Mouse (Mus musculus): Measurements from ENCODE around the gene Mrpl51. TPM values are rescaled to one million over a fixed set of nuclear protein-coding genes. Genes with fewer than 3 reads are reported as not detected.
"Not testable (repeated sequence)": the region's sequence is repeated elsewhere in the genome, so short reads cannot be mapped to it uniquely, and the experiment has no call there.

Mrpl51 gene
- polyA plus RNA-seq, 1 experiment from 2014 or later = 210 TPM

- H3K4me1 ChIP-seq = peaks cover 41% of the 10 kb centered on the region
- ATAC-seq (ENCODE audit: insufficient number of reproducible peaks, low FRiP score, low TSS enrichment, low read depth) = no peak
- peak overlapping the region; percentile 72 for H3K27ac ChIP-seq
- H3K27me3 ChIP-seq = no peaks in the 10 kb centered on the region
- H3K4me3 ChIP-seq = no peak overlapping the region
- no peak overlapping the region for H3K9ac ChIP-seq
- 16% methylated on average over 22 of the region's 22 CpGs for WGBS
- no peak overlapping the region for H3K4me2 ChIP-seq
- peaks cover 58% of the 10 kb centered on the region for H3K36me3 ChIP-seq
- no peaks in the 10 kb centered on the region for H3K9me3 ChIP-seq
These were observed 30.5 kb upstream of the Mrpl51 start for GRCm38 (mm10) chr6:125160854-125161760.

GRCm38 (mm10) chr6:125161971-125162370 lies 29.6 kb upstream of the Mrpl51 start:
- H3K4me2 ChIP-seq; H3K4me3 ChIP-seq; H3K27ac ChIP-seq; ATAC-seq (ENCODE audit: insufficient number of reproducible peaks, low FRiP score, low TSS enrichment, low read depth); H3K9me3 ChIP-seq; H3K9ac ChIP-seq; H3K27me3 ChIP-seq: not testable (repeated sequence)
- Histone ChIP-seq H3K36me3 (peaks cover 52% of the 10 kb centered on the region), H3K4me1 (peaks cover 50% of the 10 kb centered on the region)
- 11% methylated on average over 4 of the region's 5 CpGs for WGBS

- H3K27ac ChIP-seq; H3K9ac ChIP-seq; H3K27me3 ChIP-seq; H3K9me3 ChIP-seq; ATAC-seq (ENCODE audit: insufficient number of reproducible peaks, low FRiP score, low TSS enrichment, low read depth); H3K4me2 ChIP-seq: not testable (repeated sequence)
- WGBS = 72% methylated on average over 12 of the region's 16 CpGs
- Histone ChIP-seq H3K4me3 (peak overlapping the region; percentile 9; the same call in 1 of the 2 replicates), H3K4me1 (peaks cover 58% of the 10 kb centered on the region), H3K36me3 (peaks cover 48% of the 10 kb centered on the region)
These were observed 28.8 kb upstream of the Mrpl51 start for GRCm38 (mm10) chr6:125162615-125163305.

GRCm38 (mm10) chr6:125163801-125164657 lies 27.6 kb upstream of the Mrpl51 start:
- 3% methylated on average over 20 of the region's 20 CpGs for WGBS
- Histone ChIP-seq H3K4me1 (peaks cover 59% of the 10 kb centered on the region), H3K27me3 (no peaks in the 10 kb centered on the region), H3K9ac (peak overlapping the region; percentile 75), H3K27ac (peak overlapping the region; percentile 94), H3K4me3 (peak overlapping the region; percentile 74), H3K36me3 (peaks cover 52% of the 10 kb centered on the region), H3K9me3 (no peaks in the 10 kb centered on the region), H3K4me2 (peak overlapping the region; percentile 82)
- no peak for ATAC-seq (ENCODE audit: insufficient number of reproducible peaks, low FRiP score, low TSS enrichment, low read depth)

DNA sequence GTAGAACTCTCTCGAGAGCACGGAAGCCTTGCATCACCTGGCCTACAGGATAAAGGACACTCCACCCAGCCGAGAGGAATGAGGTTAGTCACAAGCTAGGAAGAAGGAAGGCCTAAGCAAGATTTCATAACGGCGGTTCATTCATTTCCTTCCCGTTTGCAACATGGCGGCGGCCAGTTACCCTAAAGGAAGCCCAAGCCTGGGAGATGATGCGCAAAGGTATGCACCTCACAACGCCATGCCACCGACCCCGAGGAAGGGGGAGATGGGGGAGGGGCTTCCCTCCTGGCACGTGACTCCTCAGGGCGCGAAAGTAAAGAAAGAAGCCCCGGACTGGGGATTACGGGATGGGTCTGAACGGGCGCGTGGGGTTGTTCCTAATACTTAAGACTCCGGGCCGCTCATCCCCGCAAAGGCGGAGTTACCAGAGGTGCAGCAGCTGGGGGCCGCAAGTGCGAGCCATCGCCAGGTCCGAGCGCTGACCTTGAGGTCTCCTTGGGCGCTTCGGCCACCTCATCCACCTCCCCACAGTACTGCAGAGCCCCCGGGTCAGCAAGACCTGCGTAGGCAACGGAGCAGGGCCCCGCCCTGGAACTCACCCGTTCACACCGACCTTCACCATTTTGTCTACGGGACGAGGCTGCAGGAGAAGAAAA lies 26.8 kb upstream of the Mrpl51 start:
- no peak for ATAC-seq (ENCODE audit: insufficient number of reproducible peaks, low FRiP score, low TSS enrichment, low read depth)

GRCm38 (mm10) chr6:125165328-125165891 lies 26.2 kb upstream of the Mrpl51 start:
- peaks cover 56% of the 10 kb centered on the region for H3K36me3 ChIP-seq
- peak overlapping the region; percentile 75 for H3K9ac ChIP-seq
- peak overlapping the region; percentile 94 for H3K27ac ChIP-seq
- under 1% methylated on average over 36 of the region's 36 CpGs for WGBS
- H3K4me1 ChIP-seq = peaks cover 51% of the 10 kb centered on the region
- H3K27me3 ChIP-seq = no peaks in the 10 kb centered on the region
- no peaks in the 10 kb centered on the region for H3K9me3 ChIP-seq
- ATAC-seq (ENCODE audit: insufficient number of reproducible peaks, low FRiP score, low TSS enrichment, low read depth) = peak; percentile 90
- peak overlapping the region; percentile 74 for H3K4me3 ChIP-seq
- peak overlapping the region; percentile 82 for H3K4me2 ChIP-seq

More for the DNA sequence above, 26.8 kb upstream of the Mrpl51 start:
- Histone ChIP-seq H3K4me1 (peaks cover 56% of the 10 kb centered on the region), H3K9ac (peak overlapping the region; percentile 75), H3K4me2 (peak overlapping the region; percentile 82), H3K4me3 (peak overlapping the region; percentile 74), H3K27me3 (no peaks in the 10 kb centered on the region), H3K9me3 (no peaks in the 10 kb centered on the region), H3K27ac (peak overlapping the region; percentile 94), H3K36me3 (peaks cover 56% of the 10 kb centered on the region)
- under 1% methylated on average over 39 of the region's 39 CpGs for WGBS

DNA sequence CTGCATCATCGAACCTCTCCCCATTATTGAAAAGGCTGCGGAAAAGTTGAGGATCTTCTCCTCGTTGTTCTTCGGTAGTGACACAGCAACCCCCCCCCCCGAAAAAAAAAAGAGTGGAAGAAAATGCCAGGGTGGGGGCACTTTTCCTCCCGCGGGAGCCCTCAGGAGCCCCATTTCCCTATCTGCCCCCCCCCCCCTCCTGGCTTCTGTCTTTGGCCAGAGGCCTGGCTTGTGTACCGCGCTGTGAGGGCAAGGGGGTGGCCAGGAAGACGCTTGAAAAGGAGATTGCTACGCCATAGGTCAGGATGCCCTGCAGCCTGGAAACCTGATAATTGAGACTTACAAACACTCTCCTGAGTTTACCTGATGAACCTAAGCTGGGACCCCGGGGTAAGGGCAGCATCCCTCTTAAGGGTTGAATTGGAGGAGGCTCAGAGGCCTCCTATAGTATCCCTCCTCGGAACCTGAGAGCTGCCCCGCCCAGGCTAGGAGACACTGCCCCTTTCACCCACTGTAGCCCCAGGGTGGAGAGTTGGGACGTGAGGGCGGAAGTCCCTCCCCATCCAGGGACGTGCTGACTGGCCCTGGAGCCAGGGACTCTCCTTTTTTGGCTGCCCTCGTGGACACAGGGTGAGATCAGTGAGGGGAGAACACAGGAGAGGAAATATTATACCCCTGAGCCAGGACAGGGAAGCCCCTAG lies 25.4 kb upstream of the Mrpl51 start, which contains the start of gene Gapdh:
Gapdh (minus strand) TSS at position 417 of the 701 bp plus-strand sequence.
- no peaks in the 10 kb centered on the region for H3K27me3 ChIP-seq
- under 1% methylated on average over 17 of the region's 18 CpGs for WGBS
- peak within 1 kb of the TSS; percentile 75 for H3K9ac ChIP-seq
- peak within 1 kb of the TSS; percentile 94 for H3K27ac ChIP-seq
- peak; percentile 50 for ATAC-seq (ENCODE audit: insufficient number of reproducible peaks, low FRiP score, low TSS enrichment, low read depth)
- peaks cover 45% of the 10 kb centered on the region for H3K4me1 ChIP-seq
- H3K9me3 ChIP-seq = no peaks in the 10 kb centered on the region
- peaks cover 56% of the 10 kb centered on the region for H3K36me3 ChIP-seq
- peak within 1 kb of the TSS; percentile 74 for H3K4me3 ChIP-seq
- H3K4me2 ChIP-seq = peak within 1 kb of the TSS; percentile 82

DNA sequence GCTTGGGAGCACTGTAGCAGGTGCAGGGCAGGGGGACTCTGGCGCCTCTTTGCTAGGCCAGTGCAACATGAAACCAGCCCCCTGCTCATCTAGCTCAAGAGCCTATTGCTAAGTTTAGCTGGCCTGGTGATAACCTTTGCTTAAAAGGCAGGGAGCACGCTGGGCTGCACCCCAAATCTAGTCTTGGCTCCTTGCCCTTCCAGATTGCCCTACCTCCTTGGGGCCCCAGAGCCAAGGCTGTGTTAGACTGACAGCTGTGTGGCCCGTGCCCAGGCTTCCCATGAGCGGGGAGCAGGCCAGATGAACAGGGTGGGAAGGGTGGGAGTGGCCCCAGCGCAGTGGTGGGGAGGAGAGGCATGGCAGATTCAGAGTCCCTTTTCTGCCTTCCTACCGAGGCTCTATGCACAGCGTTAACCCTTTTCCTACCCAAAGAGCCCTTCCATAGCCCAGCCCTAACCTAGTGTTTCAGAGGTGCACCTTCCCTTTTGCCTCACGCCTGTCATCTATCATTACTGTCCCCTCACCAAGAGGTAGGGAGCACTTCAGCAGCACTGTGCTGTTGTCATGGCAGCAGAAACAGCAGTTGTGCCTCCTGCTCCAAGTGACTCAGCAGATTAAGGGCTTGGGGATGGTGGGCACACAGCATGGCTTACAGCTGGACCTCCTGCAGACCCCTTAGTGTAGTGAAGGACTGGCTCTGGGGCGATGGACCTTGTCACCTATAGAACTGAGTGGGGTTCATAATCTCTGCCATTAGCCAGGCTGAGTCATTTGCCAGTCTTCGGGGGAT lies 24.5 kb upstream of the Mrpl51 start:
- Histone ChIP-seq H3K36me3 (peaks cover 60% of the 10 kb centered on the region), H3K27ac (peak overlapping the region; percentile 94), H3K27me3 (no peaks in the 10 kb centered on the region), H3K4me2 (peak overlapping the region; percentile 82), H3K9ac (0 out of 2 replicates have a peak overlapping the region, but pooled peaks have one; percentile 18), H3K4me3 (peak overlapping the region; percentile 74), H3K9me3 (no peaks in the 10 kb centered on the region), H3K4me1 (peaks cover 38% of the 10 kb centered on the region)
- ATAC-seq (ENCODE audit: insufficient number of reproducible peaks, low FRiP score, low TSS enrichment, low read depth) = peak; percentile 28
- WGBS = 20% methylated on average over 10 of the region's 10 CpGs

- no peaks in the 10 kb centered on the region for H3K9me3 ChIP-seq
- H3K27me3 ChIP-seq = no peaks in the 10 kb centered on the region
- 90% methylated on average over 14 of the region's 14 CpGs for WGBS
- peak overlapping the region; percentile 94; the same call in 1 of the 2 replicates for H3K27ac ChIP-seq
- H3K4me1 ChIP-seq = peaks cover 35% of the 10 kb centered on the region
- H3K4me3 ChIP-seq = no peak overlapping the region
- ATAC-seq (ENCODE audit: insufficient number of reproducible peaks, low FRiP score, low TSS enrichment, low read depth) = no peak
- H3K4me2 ChIP-seq = no peak overlapping the region
- H3K9ac ChIP-seq = no peak overlapping the region
- peaks cover 65% of the 10 kb centered on the region for H3K36me3 ChIP-seq
These were observed 23.5 kb upstream of the Mrpl51 start for GRCm38 (mm10) chr6:125168086-125168485.

DNA sequence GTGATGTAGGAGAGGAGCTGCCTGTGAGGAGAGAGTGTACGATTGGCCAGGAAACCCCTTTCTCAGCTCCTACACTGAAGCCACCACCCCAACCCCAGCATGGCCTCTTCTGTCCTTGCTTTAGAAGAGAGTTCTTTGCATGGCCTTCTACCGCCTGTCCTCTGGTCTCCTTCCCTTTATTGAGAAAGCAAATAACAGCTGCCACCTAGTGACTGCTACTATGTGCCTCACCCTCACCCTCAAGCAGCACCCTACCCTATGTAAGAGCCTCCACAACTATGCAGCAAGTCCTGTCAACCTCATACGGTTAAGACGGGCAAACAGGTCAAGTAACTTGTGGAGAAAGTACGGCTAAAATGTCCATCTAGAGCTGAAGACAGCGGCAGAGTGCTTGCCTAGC lies 21.4 kb upstream of the Mrpl51 start:
- H3K4me1 ChIP-seq = peaks cover 19% of the 10 kb centered on the region
- no peak overlapping the region for H3K4me2 ChIP-seq
- no peak overlapping the region for H3K9ac ChIP-seq
- H3K27me3 ChIP-seq = no peaks in the 10 kb centered on the region
- no peak overlapping the region for H3K4me3 ChIP-seq
- no peak for ATAC-seq (ENCODE audit: insufficient number of reproducible peaks, low FRiP score, low TSS enrichment, low read depth)
- 79% methylated on average over 6 of the region's 6 CpGs for WGBS
- H3K27ac ChIP-seq = no peak overlapping the region
- peaks cover 76% of the 10 kb centered on the region for H3K36me3 ChIP-seq
- H3K9me3 ChIP-seq = no peaks in the 10 kb centered on the region

All from limb, embryonic 15.5 days (tissue).